Mouse (Mus musculus) CH12.LX (cell line): ENCODE results near the gene Zswim3. TPM values are rescaled to one million over a fixed set of nuclear protein-coding genes. Genes with fewer than 3 reads are reported as not detected.

Experiments used
- DNase-seq: peaks from one replicate; pipeline ENCODE4 v3.0.0-alpha.2; 2013; ENCODE audit errors: extremely low read depth
- H3K27ac ChIP-seq: 2 replicates; pipeline ENCODE4 v1.5.1; 2012; ENCODE audit warnings: low read depth, mild to moderate bottlenecking, control low read depth, moderate library complexity; ENCODE audit not compliant: insufficient read depth
- H3K27me3 ChIP-seq: replicated peaks from 2 replicates; pipeline ENCODE3; 2012; ENCODE audit warnings: inconsistent platforms
- H3K36me3 ChIP-seq, 2 experiments: replicated peaks in 1 of 2; 2 replicates each; pipeline versions ENCODE3 to v1.6.1; 2012; ENCODE audit warnings: inconsistent platforms in 1 of 2, low read length in 1 of 2, mild to moderate bottlenecking in 1 of 2, mixed read lengths in 1 of 2, moderate library complexity in 1 of 2; ENCODE audit not compliant: control insufficient read depth in 1 of 2, insufficient read depth in 1 of 2
- H3K4me1 ChIP-seq, 2 experiments: 2 replicates each; pipeline ENCODE4 v1.6.1; 2012; ENCODE audit warnings: inconsistent platforms in 1 of 2, moderate library complexity in 1 of 2; ENCODE audit not compliant: insufficient read depth in 2 of 2, control insufficient read depth in 1 of 2
- H3K4me2 ChIP-seq: 2 replicates; pipeline ENCODE4 v1.6.1; 2012; ENCODE audit warnings: low read depth, mild to moderate bottlenecking, control low read depth; ENCODE audit not compliant: poor library complexity, insufficient read depth, severe bottlenecking
- H3K4me3 ChIP-seq, 3 experiments: fragments of 150-350 bp in 1 of 3; sonication (generic) in 1 of 3; replicated peaks in 1 of 3; 2 replicates each; pipeline versions ENCODE3 to v1.5.1; 2011 to 2012; ENCODE audit warnings: low read depth in 2 of 3, low read length in 2 of 3, mild to moderate bottlenecking in 2 of 3, moderate library complexity in 2 of 3, control low read depth in 1 of 3, improper control_type of control experiment in 1 of 3, inconsistent platforms in 1 of 3, mixed read lengths in 1 of 3; ENCODE audit not compliant: poor library complexity in 1 of 3
- H3K79me2 ChIP-seq: replicated peaks from 2 replicates; pipeline ENCODE4 v1.6.1; 2012; ENCODE audit warnings: mild to moderate bottlenecking, moderate library complexity; ENCODE audit not compliant: control insufficient read depth, poor library complexity, insufficient read depth, severe bottlenecking; ENCODE audit errors: extremely low read depth
- H3K9ac ChIP-seq: 2 replicates; pipeline ENCODE4 v1.6.1; 2012; ENCODE audit warnings: low read depth, mild to moderate bottlenecking, control low read depth, moderate library complexity; ENCODE audit not compliant: insufficient read depth
- H3K9me3 ChIP-seq: replicated peaks from 2 replicates; pipeline ENCODE3; 2012; ENCODE audit warnings: low read length, inconsistent platforms, mixed read lengths
- CHD1 ChIP-seq: IDR thresholded peaks from 2 replicates; pipeline ENCODE4 v1.6.1; 2012; ENCODE audit warnings: low read depth, low read length, improper control_type of control experiment, inconsistent platforms
- CTCF ChIP-seq, 2 experiments: IDR thresholded peaks in 1 of 2; conservative IDR thresholded peaks in 1 of 2; 2 replicates each; pipeline ENCODE4 v1.5.1; 2011 to 2012; ENCODE audit warnings: low read depth in 2 of 2, low read length in 2 of 2, improper control_type of control experiment in 1 of 2, inconsistent platforms in 1 of 2, mild to moderate bottlenecking in 1 of 2, moderate library complexity in 1 of 2
- ELF1 ChIP-seq: IDR thresholded peaks from 2 replicates; pipeline ENCODE4 v1.6.1; 2014; ENCODE audit warnings: low read depth, mild to moderate bottlenecking, inconsistent platforms, low read length, improper control_type of control experiment
- ETS1 ChIP-seq: conservative IDR thresholded peaks from 2 replicates; pipeline ENCODE4 v1.6.1; 2012; ENCODE audit warnings: low read depth, mild to moderate bottlenecking, inconsistent platforms, low read length, improper control_type of control experiment, moderate library complexity
- JUN ChIP-seq: IDR thresholded peaks from 2 replicates; pipeline ENCODE4 v1.6.1; 2011; ENCODE audit warnings: low read depth, mild to moderate bottlenecking, low read length, improper control_type of control experiment, moderate library complexity; ENCODE audit not compliant: insufficient read depth
- KAT2A ChIP-seq: IDR thresholded peaks from 2 replicates; pipeline ENCODE4 v1.6.1; 2012; ENCODE audit warnings: low read length, improper control_type of control experiment, inconsistent platforms; ENCODE audit not compliant: insufficient replicate concordance
- MAZ ChIP-seq: IDR thresholded peaks from 2 replicates; pipeline ENCODE4 v1.6.1; 2012; ENCODE audit warnings: low read depth, mild to moderate bottlenecking, inconsistent platforms, low read length, improper control_type of control experiment, moderate library complexity
- MXI1 ChIP-seq: IDR thresholded peaks from 2 replicates; pipeline ENCODE4 v1.6.1; 2011; ENCODE audit warnings: mild to moderate bottlenecking, low read depth, low read length, improper control_type of control experiment
- NELFE ChIP-seq: IDR thresholded peaks from 2 replicates; pipeline ENCODE4 v1.6.1; 2011; ENCODE audit warnings: low read depth, low read length, improper control_type of control experiment
- PAX5 ChIP-seq: IDR thresholded peaks from 2 replicates; pipeline ENCODE4 v1.6.1; 2012; ENCODE audit warnings: low read length, inconsistent platforms, mixed read lengths
- SIN3A ChIP-seq: IDR thresholded peaks from 2 replicates; pipeline ENCODE4 v1.6.1; 2012; ENCODE audit warnings: low read length, improper control_type of control experiment, inconsistent platforms
- SMC3 ChIP-seq: IDR thresholded peaks from 2 replicates; pipeline ENCODE4 v1.6.1; 2011; ENCODE audit warnings: low read depth, low read length, improper control_type of control experiment
- USF2 ChIP-seq: conservative IDR thresholded peaks from 2 replicates; pipeline ENCODE4 v1.6.1; 2011; ENCODE audit warnings: low read depth, low read length, improper control_type of control experiment
- ZC3H11A ChIP-seq: IDR thresholded peaks from 2 replicates; pipeline ENCODE4 v1.6.1; 2012; ENCODE audit warnings: low read depth, mild to moderate bottlenecking, inconsistent platforms, low read length, improper control_type of control experiment
- ZMIZ1 ChIP-seq: IDR thresholded peaks from 2 replicates; pipeline ENCODE4 v1.6.1; 2012; ENCODE audit warnings: low read depth, mild to moderate bottlenecking, inconsistent platforms, low read length, improper control_type of control experiment
- dilution Hi-C: fragments of 300-500 bp; cut with MboI; formaldehyde crosslinking; loops from 2 replicates; pipeline ENCODE4 v1.14.3; 2020; ENCODE audit warnings: low sequenced_read_pairs; ENCODE audit not compliant: extremely low pct_unique_long_range_greater_than_20kb, extremely low pct_ligation_motif_present
- in situ Hi-C: fragments of 300-500 bp; cut with MboI; formaldehyde crosslinking; loops from 3 replicates; pipeline ENCODE4 v1.14.3; 2019; ENCODE audit warnings: low sequenced_read_pairs, low pct_ligation_motif_present, low pct_unique_long_range_greater_than_20kb, mixed read lengths
- polyA plus RNA-seq: library from polyadenylated mRNA; unstranded; fragments of >175 nt; gene quantifications from 2 replicates; pipeline ENCODE4 v1.2.1, GENCODE M21; 2012; ENCODE audit warnings: low read depth; ENCODE audit not compliant: insufficient read length
- total RNA-seq, 2 experiments: library from RNA; depleted of rRNA; stranded (reverse); fragments of 300-350 nt in 1 of 2; fragments of >200 nt in 1 of 2; gene quantifications; 2 replicates each; pipeline ENCODE4 v1.2.3; 2012 to 2014

The Zswim3 gene
- total and polyA plus RNA-seq, 3 experiments: 2.3 to 3.5 (median 2.5) TPM

- in situ Hi-C loops: no loop called here
- H3K27ac ChIP-seq: no peak overlapping the region
- no peaks in the 10 kb centered on the region for H3K9me3 ChIP-seq
- H3K4me1 ChIP-seq: peaks cover 0 to 48% of the 10 kb centered on the region in 2 experiments; a peak in 3 of 4 replicates
- no peak for DNase-seq
- no peak overlapping the region for H3K4me3 ChIP-seq
- TF ChIP-seq JUN (no peak), SMC3 (no peak), ZC3H11A (no peak)
- dilution Hi-C loops: no loop called here
- H3K36me3 ChIP-seq: no peaks in the 10 kb centered on the region
- no peaks in the 10 kb centered on the region for H3K79me2 ChIP-seq
- peaks cover 19% of the 10 kb centered on the region for H3K27me3 ChIP-seq
- H3K9ac ChIP-seq: no peak overlapping the region
- H3K4me2 ChIP-seq: no peak overlapping the region
Measured at GRCm38 (mm10) chr2:164859640-164860432, 54.9 kb downstream of the Zswim3 start.

- Histone ChIP-seq H3K4me3 (no peak overlapping the region), H3K4me2 (no peak overlapping the region), H3K9ac (no peak overlapping the region), H3K27ac (no peak overlapping the region), H3K9me3 (no peaks in the 10 kb centered on the region), H3K27me3 (peaks cover 19% of the 10 kb centered on the region), H3K79me2 (no peaks in the 10 kb centered on the region), H3K36me3 (no peaks in the 10 kb centered on the region), H3K4me1 (peaks cover 0 to 48% of the 10 kb centered on the region in 2 experiments; a peak in 3 of 4 replicates)
- dilution Hi-C loops (no loop called here), in situ Hi-C loops (no loop called here)
- DNase-seq: no peak
- TF ChIP-seq CTCF (conservative IDR thresholded peaks at IDR 0.05 in 1 of 2, IDR thresholded peaks at IDR 0.05 in 1 of 2; ENCODE audit: low read depth in 2 of 2, low read length in 2 of 2) (no peak), ZMIZ1 (no peak), PAX5 (no peak), JUN (no peak), KAT2A (no peak), MAZ (no peak), USF2 (no peak), SIN3A (no peak), CHD1 (no peak), ETS1 (no peak), MXI1 (no peak), NELFE (no peak), ELF1 (no peak)
Measured at GRCm38 (mm10) chr2:164861094-164861493, 56.2 kb downstream of the Zswim3 start.
